Mouse (Mus musculus) limb, embryonic 14.5 days (tissue): ENCODE measurements around the gene Csk. TPM values are rescaled to one million over a fixed set of nuclear protein-coding genes. Genes with fewer than 3 reads are reported as not detected.
A peak's percentile ranks its signal among the peaks of the same experiment; 100 is the strongest.

ENCODE experiments used
- ATAC-seq: fragments of 200-750 bp; cut with Nextera tagmentation; 2 replicates; pipeline ENCODE4 v1.8.0; 2017; ENCODE audit warnings: low read depth, moderate number of reproducible peaks, moderate TSS enrichment; ENCODE audit not compliant: low FRiP score
- DNase-seq: peaks from one replicate; pipeline ENCODE4 v3.0.0-alpha.2; 2015; ENCODE audit warnings: low spot score
- H3K27ac ChIP-seq: fragments of 300-500 bp; sonication (generic); replicated peaks from 2 replicates; pipeline ENCODE4 v1.5.1; 2014; ENCODE audit warnings: low read depth, mild to moderate bottlenecking, low read length, moderate library complexity, mixed read lengths
- H3K27me3 ChIP-seq: fragments of 300-500 bp; sonication (generic); 2 replicates; pipeline ENCODE4 v1.6.1; 2014; ENCODE audit warnings: low read length, mixed read lengths; ENCODE audit not compliant: control insufficient read depth, insufficient read depth
- H3K36me3 ChIP-seq: fragments of 300-500 bp; sonication (generic); 2 replicates; pipeline ENCODE4 v1.6.1; 2014; ENCODE audit warnings: mild to moderate bottlenecking, low read length, moderate library complexity, mixed read lengths; ENCODE audit not compliant: control insufficient read depth, insufficient read depth
- H3K4me1 ChIP-seq: fragments of 300-500 bp; sonication (generic); 2 replicates; pipeline ENCODE4 v1.6.1; 2014; ENCODE audit warnings: antibody characterized with exemption, low read length, mixed read lengths; ENCODE audit not compliant: control insufficient read depth, insufficient read depth
- H3K4me2 ChIP-seq: fragments of 300-500 bp; sonication (generic); replicated peaks from 2 replicates; pipeline ENCODE4 v1.6.1; 2014; ENCODE audit warnings: low read depth, mild to moderate bottlenecking, low read length, moderate library complexity; ENCODE audit not compliant: severe bottlenecking
- H3K4me3 ChIP-seq: fragments of 300-500 bp; sonication (generic); replicated peaks from 2 replicates; pipeline ENCODE4 v1.5.1; 2014; ENCODE audit warnings: low read length
- H3K9ac ChIP-seq: fragments of 300-500 bp; sonication (generic); 2 replicates; pipeline ENCODE4 v1.6.1; 2014; ENCODE audit warnings: mild to moderate bottlenecking, low read depth, low read length, moderate library complexity; ENCODE audit not compliant: severe bottlenecking
- H3K9me3 ChIP-seq: fragments of 300-500 bp; sonication (generic); 2 replicates; pipeline ENCODE4 v1.6.1; 2016; ENCODE audit warnings: low read length; ENCODE audit not compliant: control insufficient read depth
- POLR2A ChIP-seq: fragments of 200-500 bp; IDR thresholded peaks from 2 replicates; pipeline ENCODE4 v1.8.0; 2012; ENCODE audit warnings: inconsistent platforms, mild to moderate bottlenecking, moderate library complexity, borderline replicate concordance; ENCODE audit not compliant: insufficient read depth, insufficient read length; ENCODE audit errors: extremely low read depth
- WGBS: fragments of 180-500 bp; shearing (Covaris S2); extraction: QIAGEN DNeasy Blood & Tissue Kit; methylation state at CpG from one replicate; pipeline ENCODE4 v1.1.7; 2014; 5-methylcytosine and 5-hydroxymethylcytosine counted together
- polyA plus RNA-seq, 2 experiments: library from polyadenylated mRNA; depleted of rRNA in 1 of 2; stranded (reverse) in 1 of 2; unstranded in 1 of 2; fragments of >200 nt; fragmentation: Nextera tagmentation in 1 of 2; extraction: Ambion mirVana in 1 of 2; gene quantifications; 2 replicates each; pipeline versions ENCODE4 v1.2.1 to v1.2.3; 2012 to 2014

Csk gene
- polyA plus RNA-seq, 2 experiments, result 28.1 to 91.4 TPM

DNA sequence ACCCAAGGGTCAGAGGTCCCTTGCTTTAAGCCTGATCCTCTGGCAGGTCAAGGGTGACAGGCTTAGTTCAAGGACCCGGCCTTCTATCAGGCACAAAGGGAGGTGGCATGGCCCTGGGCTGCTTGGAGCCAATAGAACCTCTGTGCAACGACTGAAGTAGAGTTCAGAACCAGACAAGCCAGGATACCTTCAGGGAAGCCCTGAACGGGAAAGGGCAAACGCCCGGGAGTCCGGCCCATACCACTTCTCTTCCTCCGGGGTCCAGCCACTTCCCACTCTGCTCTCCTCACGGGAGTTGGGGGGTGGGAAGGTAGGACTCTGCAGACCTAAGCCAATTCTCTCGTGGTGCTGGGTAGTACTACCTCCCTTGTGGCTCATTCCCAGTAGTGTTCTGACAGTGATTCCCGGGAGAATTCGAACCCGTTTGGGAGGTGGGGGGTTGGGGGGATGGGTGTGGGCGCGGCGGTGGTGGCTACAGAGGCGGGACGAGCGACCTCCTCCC lies 8.9 kb downstream of the Csk start:
- Histone ChIP-seq H3K27me3 (no peaks in the 10 kb centered on the region), H3K4me1 (peaks cover 40% of the 10 kb centered on the region), H3K27ac (peak overlapping the region; percentile 93), H3K4me2 (peak overlapping the region; percentile 71), H3K36me3 (peaks cover 8% of the 10 kb centered on the region), H3K9me3 (no peaks in the 10 kb centered on the region), H3K9ac (peak overlapping the region; percentile 98), H3K4me3 (peak overlapping the region; percentile 95)
- DNase-seq (peak; percentile 40), ATAC-seq (no peak)
- TF ChIP-seq POLR2A, result no peak
- WGBS, result 2% methylated on average over 11 of the region's 18 CpGs

DNA sequence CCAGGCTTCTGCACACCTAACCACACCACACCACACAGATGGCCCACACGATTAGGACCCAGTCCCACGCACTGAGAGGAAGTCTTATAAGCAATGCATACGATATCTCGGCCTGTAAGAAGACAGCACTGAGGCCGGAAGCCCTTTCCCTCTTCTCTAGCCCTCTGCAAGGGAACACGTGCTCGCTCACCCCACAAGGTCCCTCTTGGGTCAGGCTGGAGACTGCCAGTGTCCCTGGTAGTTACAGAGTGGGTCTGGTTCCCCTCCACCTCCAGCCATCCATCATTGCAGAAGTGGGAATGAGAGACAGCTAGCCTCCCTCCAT lies 9.6 kb downstream of the Csk start:
- Histone ChIP-seq H3K27ac (no peak overlapping the region), H3K4me2 (peak overlapping the region; percentile 71), H3K4me1 (peaks cover 47% of the 10 kb centered on the region), H3K9me3 (no peaks in the 10 kb centered on the region), H3K36me3 (peaks cover 8% of the 10 kb centered on the region), H3K4me3 (peak overlapping the region; percentile 95), H3K9ac (peak overlapping the region; percentile 98), H3K27me3 (no peaks in the 10 kb centered on the region)
- no peak for TF ChIP-seq POLR2A
- DNase-seq (no peak), ATAC-seq (no peak)
- 34% methylated on average over 7 of the region's 7 CpGs for WGBS

DNA sequence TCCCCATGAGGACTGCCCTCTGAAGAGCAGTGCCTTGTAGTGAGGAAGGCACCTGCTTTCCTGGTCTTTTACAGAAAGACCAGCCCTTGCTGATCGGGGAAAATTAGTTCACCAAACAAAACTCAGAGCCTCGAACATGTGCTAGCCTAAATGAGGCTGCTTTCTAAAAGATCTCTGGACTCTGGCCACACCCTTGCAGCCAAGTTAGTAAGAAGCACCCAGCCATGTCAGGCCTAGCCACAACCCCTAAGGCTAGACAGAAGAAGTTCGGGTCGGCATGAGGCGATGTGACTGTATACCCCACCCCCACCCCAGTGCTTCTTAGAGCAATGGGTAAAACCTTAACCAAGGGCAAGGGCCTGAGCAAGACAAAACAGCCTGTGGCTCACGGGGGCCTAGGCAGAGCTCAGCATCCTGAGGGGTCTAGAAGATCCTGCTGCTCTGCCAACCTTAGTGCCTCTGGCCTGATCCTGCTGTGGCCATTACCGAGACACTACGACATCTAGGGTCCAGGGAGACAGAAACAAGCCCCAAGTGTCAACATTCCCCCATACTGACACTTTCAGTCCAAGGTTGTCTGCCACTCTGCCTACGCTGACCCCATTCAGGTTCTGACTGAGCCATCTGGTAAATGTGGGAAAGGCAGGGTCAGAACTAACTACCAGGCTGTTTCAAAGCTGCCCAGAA lies 10.1 kb downstream of the Csk start:
- no peaks in the 10 kb centered on the region for H3K27me3 ChIP-seq
- WGBS, result 64% methylated on average over 9 of the region's 9 CpGs
- peak overlapping the region; percentile 71 for H3K4me2 ChIP-seq
- no peak for TF ChIP-seq POLR2A
- H3K9me3 ChIP-seq, result no peaks in the 10 kb centered on the region
- H3K4me3 ChIP-seq, result peak overlapping the region; percentile 95
- H3K27ac ChIP-seq, result no peak overlapping the region
- H3K4me1 ChIP-seq, result peaks cover 52% of the 10 kb centered on the region
- DNase-seq, result no peak
- ATAC-seq, result no peak
- H3K9ac ChIP-seq, result peak overlapping the region; percentile 98
- H3K36me3 ChIP-seq, result peaks cover 8% of the 10 kb centered on the region

DNA sequence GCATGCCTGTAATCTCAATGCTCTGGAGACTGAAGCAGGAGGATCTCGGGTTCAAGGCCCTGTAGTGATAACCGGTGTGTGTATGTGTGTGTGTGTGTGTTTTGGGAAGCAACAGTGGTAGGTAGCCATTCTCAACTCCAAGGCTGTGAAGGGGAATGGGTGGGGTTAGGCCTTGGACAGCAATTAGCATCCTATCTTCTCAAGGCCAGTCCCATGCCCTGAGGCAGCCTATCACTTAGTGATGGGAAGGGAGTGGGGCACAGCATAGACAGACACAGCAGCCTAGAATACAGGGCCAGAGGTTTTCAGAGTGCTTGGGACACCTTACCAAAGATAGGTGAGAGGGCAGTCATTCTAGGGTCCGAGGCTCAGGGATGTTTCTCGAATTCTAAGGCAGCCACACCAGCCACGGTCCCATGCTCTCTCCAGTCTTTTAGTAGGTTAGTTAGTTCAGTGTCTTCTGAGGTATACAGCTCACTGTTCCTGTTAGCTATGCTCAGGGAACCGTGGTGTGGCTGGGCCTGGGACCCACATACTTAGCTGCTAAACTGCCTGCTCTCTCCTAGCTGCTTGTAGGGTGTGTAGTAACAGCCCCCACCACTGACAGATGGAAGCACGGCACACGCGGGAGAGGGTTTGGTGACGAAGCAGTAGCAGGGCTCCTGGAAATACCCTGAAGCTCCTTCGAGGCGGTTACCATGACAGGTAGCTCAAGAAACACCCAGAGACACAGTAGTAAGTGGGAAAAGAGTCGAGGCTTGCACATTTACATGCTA lies 11.5 kb downstream of the Csk start:
- ATAC-seq (no peak), DNase-seq (no peak)
- Histone ChIP-seq H3K27me3 (no peaks in the 10 kb centered on the region), H3K4me3 (no peak overlapping the region), H3K4me1 (peaks cover 64% of the 10 kb centered on the region), H3K9ac (no peak overlapping the region), H3K9me3 (no peaks in the 10 kb centered on the region), H3K36me3 (peaks cover 8% of the 10 kb centered on the region), H3K27ac (no peak overlapping the region), H3K4me2 (0 out of 2 replicates have a peak overlapping the region, but pooled peaks have one; percentile 1)
- WGBS, result 81% methylated on average over 13 of the region's 13 CpGs
- TF ChIP-seq POLR2A, result no peak

DNA sequence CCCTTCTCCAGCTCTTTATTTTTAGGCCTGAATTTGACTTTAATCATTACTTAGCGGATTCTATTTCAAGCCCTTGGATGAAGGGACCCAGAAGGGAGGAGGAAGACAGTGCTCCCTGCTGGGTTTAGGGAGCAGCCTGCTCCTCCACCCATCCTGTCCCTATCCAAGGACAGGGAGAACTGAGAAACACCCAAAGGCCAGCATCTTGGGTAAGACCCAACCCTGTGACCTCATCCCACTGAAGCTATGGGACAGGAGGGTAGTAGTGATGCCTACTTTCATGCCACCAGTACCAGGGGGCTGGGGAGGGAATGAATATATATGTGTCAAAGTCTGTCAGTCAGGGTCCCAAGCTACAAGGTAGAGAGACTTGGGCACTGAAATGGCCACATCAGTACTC lies 12.4 kb downstream of the Csk start:
- ATAC-seq (no peak), DNase-seq (no peak)
- Histone ChIP-seq H3K36me3 (peaks cover 8% of the 10 kb centered on the region), H3K4me2 (peak overlapping the region; percentile 42; the same call in 1 of the 2 replicates), H3K9ac (0 out of 2 replicates have a peak overlapping the region, but pooled peaks have one; percentile 2), H3K4me3 (no peak overlapping the region), H3K9me3 (no peaks in the 10 kb centered on the region), H3K27me3 (no peaks in the 10 kb centered on the region), H3K27ac (peak overlapping the region; percentile 61; the same call in 1 of the 2 replicates), H3K4me1 (peaks cover 68% of the 10 kb centered on the region)
- 95% methylated on average over 1 of the region's 1 CpGs for WGBS
- TF ChIP-seq POLR2A, result no peak
